Mouse (Mus musculus): ENCODE measurements around the gene Ston2.

Ston2 gene

DNA sequence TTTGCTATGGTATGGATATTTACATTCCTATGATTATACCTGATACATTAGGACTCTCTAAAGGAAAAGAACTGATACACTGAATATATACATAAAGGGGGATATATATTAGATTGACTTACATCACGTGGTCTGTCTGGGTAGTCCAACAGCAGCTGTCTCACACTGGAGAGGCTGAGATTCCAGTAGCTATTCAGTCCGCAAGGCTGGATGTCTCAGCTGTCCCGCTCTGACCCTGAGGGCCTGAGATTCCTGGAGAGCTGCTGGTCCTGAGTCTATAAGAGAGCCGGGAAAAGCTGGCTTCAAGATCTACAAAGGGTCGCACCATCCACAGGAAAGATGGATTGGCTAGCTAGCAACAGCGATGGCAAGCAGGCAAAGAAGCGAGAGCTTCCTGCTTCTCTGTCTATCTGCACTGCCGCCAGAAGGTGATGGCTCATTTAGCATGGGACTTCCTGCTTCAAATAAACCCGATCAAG lies at the start of gene Ston2:
Ston2 (minus strand) TSS at position 429 of the 479 bp plus-strand sequence.
- no peak for DNase-seq (ENCODE audit: low read depth, low spot score)

DNA sequence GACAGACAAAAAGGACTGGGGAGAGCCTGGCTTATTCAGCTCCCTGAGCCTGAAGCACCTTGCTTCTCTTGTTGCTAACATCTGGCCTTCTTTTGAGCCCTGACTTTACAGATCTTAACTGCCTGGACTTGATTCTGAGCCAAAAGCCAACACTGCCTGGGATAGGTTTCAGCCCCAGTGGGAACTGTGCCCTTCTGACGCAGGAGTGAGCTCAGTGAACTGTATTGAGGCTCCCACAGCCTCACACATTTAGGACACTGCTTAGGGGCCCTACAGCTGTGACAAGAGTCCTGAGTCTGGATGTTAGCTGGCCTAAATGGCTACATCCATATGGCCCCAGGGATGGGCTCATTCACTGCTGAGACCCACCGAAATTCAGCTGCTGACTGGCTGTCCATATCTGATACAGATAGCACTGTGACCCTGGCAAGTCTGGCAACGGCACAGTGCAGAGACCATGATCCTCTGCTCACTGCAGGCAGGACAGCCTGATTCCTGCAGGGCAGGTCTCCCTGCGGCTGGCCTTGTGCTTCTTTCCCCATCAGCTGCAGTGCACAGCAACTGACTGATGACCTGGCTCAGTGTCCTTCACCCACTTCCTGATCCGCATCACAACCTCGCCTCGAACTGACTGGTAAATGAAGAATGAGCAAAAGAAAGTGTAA lies 49.3 kb upstream of the Ston2 start:
- DNase-seq (ENCODE audit: low read depth, low spot score), result no peak

DNA sequence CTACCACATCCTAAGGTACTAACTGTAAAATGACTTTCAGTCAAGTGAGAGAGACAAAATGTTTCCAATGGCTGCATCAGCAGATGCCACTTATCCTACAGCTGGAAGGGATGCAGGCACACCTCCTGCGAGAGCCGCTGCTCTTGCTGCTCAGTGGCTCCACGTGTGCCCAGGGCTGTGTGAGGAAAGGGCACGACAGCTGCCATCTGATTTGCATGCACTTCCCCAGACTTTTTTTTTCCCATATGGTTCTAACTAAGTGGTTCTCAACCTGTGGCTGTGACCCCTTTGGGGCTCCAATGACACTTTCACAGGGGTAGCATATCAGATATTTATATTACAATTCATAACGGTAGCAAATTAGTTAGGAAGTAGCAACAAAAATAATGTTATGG lies 45.7 kb upstream of the Ston2 start:
- DNase-seq (ENCODE audit: low read depth, low spot score), result no peak

DNA sequence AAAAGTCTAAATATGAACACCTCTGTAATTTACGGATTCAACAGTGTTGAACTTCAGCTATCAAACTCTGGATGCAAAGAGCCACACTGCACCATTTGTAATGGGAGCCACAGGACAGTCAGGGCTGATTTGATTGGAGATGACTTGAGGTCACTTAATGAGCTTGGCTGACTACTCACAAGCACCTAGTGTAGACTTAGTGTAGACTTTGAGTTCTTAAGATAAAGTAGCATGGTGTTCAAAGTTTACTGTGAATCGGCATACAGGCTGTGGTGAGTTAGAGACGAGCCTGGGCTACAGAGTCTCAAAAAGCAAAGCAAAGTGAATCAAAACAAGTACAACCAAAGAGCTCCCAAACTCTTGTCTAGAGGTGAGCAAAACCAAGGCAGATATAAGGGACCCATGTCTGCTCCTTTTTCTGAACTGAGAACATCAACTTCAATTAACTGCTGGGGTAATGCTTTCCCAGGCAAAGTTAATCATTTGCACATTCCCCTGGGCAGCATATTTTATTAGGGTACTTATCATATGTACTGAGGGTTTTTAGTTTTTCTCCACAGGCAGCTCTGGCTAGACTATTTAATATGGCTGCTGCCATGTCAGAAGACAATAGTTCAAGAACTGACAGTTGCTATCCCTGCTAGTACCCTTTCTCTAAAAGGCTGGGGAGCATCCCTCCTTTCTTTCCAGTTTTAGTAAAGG lies 45.2 kb upstream of the Ston2 start:
- DNase-seq (ENCODE audit: low read depth, low spot score), result no peak

DNA sequence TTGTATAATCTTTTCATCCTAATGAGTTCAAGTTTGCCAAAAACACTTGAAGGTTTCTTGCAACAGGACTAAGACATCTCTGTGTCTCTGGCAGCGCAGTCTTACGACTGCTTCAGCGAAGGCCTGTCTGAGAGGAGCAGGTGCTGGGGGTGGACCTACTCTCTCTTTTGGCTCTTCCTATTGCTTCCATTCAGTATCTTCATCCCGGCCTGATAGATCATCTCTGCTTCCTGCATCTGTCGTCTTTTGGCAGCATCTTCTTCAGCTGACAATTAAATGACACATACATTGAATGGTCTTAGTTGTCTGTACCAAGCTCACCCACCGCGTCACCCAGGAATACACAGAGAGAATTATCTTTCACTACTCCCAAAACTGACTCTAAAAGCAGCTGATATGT lies 43.2 kb upstream of the Ston2 start:
- no peak for DNase-seq (ENCODE audit: low read depth, low spot score)

DNA sequence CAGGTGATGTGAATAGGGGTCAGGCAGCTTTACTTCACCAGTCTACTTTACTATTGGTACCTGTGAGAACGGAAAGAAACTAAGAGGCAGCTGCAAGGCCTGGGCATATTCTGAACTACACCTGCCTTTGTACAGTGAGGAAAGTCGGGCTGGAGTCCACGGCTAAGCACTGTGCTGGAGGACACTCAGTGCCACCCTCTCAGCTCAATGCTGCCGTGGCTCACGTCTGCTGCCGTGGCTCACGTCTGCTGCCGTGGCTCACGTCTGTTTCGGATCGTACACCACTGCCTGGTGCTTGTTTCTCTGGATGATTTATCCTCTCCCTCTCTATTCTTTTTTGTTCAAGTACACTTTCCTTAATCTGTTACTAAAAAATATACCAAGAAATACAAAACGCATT lies 32.3 kb upstream of the Ston2 start:
- DNase-seq (ENCODE audit: low read depth, low spot score), result no peak

DNA sequence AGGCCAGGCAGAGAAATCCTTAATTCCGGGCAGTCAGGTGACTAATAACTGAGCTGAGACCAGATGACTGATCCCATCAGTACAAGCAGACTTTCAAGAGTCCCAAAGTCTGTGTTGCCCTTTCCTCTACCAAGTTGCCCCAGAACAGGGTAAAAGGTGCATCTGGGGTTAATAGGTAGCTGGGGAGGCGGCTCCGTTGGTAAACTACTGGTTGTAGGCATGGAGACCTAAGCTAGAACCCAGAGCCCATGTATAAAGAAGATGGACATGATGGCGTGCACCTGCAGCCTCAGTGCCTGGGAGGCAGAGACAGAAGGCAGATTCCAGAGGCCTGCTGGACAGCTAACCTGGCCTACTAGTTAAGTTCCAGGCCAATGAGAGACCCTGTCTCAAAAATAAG lies 30.5 kb upstream of the Ston2 start:
- no peak for DNase-seq (ENCODE audit: low read depth, low spot score)

DNA sequence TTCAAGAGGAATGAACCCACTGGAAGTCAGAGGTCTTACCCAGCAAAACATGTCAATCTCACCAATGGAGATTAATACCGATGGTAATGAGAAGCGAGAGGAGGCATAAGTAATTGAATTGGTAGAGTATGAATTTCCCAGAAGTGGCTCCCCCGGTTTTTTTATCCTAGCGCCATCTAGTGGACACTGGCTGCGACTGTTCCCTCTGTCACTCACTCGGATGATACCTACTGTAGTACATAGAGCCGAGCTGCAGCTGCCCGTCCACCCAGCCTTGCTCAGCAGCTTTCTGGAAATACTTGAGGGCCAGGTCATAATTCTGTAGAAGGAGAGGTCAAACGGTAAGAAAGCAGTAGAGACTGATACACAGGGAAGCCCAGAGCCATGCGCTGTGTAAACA lies 27.8 kb upstream of the Ston2 start:
- DNase-seq (ENCODE audit: low read depth, low spot score), result peak; percentile 17

DNA sequence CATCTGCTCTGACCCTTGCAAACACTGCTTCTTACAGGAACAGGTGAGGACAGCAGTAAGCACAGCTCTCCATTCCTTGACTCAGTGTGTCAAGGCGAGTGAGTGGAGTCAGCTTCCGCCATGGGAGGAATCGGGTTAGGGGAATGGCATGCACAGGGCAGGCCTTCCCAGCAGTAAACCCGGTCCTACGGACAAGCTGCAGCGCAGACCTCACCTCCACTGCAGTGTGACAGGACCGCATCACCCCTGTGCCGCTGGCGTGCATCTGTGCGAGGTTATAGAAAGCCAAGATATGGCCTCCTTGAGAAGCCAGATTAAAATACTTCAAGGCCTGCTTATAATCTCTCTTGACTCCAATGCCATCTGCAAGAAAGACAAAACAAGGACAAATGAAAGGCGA lies 27.4 kb upstream of the Ston2 start:
- DNase-seq (ENCODE audit: low read depth, low spot score), result no peak

DNA sequence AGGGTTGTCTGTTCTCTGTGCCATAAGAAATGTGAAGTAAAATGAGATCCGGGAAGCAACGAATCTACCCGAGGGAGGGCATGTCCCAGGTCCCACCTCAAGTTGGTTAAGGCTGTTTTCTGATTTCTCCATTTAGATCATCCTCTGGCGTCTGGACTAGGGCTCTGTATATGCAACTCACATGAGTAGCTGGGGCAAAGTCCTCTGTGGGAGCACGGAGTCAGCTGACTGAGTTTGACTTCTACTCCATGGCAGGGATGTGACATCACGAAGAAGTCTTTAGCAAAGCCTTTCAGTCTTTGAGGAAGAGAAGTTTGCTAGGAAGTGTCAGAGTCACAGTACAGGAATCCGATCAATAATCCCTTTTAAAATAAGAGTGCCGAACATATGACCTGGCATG lies 20.7 kb upstream of the Ston2 start:
- DNase-seq (ENCODE audit: low read depth, low spot score), result no peak

DNA sequence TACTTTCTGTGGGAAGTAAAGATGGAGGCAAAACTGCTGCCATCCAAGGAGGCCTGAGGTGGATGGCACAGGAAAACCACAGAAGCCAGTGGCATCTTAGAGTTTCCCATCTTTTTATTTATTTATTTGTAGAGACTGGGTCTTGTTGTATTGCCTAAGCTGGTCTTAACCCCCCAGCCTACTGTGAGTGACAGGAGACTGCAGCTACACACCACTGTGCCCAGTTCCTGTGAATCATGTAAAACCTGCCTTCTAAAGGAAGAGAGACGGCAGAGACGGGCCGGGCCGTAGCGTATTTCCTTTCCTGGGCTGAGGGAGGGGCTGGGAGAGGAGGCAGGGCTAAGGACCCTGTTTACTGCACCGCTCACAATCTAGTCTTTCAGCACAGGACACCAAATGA lies 19.6 kb upstream of the Ston2 start:
- DNase-seq (ENCODE audit: low read depth, low spot score), result no peak

DNA sequence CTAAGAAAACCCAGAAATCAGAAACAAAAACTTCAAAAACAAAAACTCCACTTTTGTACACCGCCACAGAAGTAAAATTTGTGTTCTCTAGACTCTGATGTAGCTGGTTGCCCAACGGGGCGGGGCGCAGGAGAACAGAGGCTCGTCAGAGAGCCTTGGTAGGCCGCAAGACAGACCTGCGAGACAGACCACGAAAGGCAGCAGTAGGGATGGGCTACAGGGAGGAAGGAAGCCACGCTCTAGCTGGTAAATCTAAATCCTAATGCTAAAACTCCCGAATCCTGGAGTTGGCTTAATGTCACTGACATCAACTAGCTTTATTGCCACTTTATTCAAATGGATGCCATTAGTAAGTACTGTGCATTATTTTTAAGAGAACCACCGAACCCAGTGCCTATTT lies 18.9 kb upstream of the Ston2 start:
- DNase-seq (ENCODE audit: low read depth, low spot score), result no peak

DNA sequence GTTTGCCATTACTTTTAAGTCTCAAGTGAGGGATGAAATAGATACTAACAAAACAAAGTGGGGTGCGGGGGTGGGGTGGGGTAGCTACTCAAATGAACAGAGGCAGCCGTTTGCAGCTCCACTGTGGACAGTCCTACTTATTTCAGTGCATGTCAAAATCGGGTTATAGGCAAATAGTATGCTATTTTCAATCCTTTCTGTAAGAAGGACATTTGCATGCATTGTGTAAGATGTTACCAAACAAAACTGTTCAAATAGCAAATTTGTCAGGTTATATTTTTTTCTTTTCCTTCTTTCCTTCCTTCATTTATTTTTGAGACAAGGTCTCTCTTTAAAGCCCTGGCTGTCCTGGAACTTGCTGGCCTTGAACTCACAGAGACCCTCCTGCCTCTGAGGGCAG lies 16.1 kb upstream of the Ston2 start:
- DNase-seq (ENCODE audit: low read depth, low spot score), result no peak

DNA sequence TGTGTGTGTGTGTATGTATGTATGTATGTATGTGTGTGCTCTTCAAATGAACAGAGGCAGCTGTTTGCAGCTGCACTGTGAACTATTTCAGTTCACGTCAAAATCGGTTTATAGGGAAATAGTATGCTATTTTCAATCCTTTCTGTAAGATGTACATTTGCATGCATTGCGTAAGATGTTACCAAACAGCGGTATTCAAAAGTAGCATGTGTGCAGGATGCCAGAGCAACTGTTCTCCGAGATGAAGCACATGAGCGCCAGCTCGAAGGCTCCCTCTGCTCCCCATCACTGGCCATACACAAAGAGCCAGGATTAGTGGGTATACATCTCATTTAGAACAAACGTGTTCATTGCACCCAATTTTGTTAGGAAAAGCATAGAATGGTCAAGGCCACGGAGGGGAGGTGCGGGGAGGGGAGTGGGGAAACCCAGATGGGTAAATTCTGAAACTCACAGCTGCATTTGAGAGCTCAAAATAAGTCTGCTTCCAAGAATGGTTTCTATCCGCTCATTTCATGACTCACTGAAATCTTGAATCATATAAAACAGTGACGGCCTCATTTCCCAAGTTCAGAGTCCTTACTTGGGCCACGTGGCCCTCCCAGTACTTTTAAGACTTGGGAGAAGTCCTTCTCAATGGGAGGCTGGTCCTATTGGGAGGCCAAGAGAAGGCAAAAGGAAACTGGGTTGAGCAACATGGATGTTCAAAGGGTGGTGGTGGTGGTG lies 15.2 kb upstream of the Ston2 start:
- DNase-seq (ENCODE audit: low read depth, low spot score), result peak; percentile 59

DNA sequence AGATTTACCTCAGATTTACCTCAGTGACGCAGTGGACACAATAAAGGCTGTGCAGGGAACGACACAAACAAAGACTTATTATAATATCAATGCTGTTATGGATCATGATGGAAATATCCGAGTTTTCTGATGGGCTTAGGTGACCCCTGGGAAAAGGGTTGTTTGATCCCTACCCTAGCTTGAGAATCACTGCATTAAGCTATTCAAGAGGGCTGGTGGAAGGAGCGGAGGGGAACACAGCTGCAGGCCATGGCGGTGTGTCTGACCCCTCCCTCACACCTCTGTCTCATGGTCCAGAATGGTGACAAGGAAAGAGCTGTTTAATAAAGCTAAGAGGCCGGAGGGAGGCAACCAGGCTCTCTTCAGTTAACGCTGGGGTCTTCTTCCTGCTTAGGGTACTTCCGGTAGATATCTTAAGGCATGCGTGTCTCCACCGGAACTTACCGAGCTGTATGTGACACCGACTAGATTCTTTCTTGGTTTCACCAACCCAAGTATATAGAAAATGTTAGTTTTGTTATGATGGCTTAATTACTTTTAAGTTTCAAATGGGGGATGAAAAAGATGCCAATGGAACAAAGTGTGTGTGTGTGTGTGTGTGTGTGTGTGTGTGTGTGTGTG lies 14.5 kb upstream of the Ston2 start:
- no peak for DNase-seq (ENCODE audit: low read depth, low spot score)

DNA sequence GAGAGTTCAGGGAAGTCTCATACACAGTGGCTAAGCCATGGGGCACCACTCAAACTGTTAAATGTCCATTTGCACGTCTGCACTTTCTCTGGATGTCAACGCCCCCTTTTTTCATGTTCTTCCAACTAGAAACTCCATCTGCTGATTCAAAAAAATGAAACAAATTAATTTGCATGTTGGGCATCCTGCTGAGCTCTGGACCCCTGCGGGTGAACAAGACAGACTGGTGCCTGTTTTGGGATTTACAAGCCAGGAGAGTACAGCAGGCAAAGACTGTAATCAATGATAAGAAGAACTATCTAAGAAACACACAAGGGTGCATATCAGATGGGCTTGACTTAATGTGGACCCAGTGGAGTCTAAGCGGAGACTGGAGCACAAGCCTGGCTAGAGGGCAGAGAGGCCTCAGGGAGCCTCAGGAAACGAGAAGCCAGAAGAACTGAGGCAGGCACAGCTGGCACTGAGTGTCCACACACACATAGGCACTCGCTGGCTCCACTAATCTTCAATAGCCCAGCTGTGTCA lies 12.7 kb upstream of the Ston2 start:
- no peak for DNase-seq (ENCODE audit: low read depth, low spot score)

DNA sequence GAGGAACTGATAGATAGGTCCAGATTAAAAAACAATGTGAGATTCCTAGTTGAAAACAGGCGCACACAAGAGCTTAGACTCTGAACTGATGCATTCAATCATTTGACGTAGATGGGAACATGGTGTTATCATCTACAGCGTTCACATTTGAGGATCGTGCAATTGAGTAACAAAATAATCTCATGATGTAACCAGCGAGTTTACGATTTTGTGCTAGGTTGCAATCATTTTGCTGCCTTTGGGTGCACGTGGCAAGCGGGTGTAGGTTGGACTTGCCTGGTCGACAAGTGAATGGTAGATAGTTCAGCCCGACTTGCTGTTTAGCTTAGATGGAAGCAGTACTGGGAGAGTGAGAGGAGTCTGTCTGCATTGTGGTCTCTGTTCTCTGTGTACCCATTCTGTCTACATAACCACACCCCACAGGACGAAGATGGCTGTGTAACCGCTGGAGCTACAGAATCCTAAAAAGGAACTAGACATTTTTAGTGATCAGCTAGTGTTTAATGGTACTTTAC lies 11.7 kb upstream of the Ston2 start:
- DNase-seq (ENCODE audit: low read depth, low spot score), result no peak

DNA sequence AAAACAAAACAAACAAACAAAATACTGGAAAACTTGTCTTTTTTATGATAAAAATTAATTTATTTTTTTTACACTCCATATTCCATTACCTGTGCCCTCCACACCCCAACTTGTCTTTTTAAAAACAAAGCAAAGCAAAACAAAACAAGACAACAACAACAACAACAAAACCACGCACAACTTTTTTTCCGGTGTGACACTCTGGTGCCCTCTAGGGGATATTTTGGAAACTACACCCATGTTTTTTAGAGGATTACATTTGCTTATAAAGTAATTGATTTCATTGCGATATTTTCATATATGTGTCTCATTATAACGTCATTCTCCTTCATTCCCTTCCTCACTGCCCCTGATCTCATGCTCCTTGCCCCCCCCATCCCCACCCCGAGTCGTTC lies 11.2 kb upstream of the Ston2 start:
- no peak for DNase-seq (ENCODE audit: low read depth, low spot score)

DNA sequence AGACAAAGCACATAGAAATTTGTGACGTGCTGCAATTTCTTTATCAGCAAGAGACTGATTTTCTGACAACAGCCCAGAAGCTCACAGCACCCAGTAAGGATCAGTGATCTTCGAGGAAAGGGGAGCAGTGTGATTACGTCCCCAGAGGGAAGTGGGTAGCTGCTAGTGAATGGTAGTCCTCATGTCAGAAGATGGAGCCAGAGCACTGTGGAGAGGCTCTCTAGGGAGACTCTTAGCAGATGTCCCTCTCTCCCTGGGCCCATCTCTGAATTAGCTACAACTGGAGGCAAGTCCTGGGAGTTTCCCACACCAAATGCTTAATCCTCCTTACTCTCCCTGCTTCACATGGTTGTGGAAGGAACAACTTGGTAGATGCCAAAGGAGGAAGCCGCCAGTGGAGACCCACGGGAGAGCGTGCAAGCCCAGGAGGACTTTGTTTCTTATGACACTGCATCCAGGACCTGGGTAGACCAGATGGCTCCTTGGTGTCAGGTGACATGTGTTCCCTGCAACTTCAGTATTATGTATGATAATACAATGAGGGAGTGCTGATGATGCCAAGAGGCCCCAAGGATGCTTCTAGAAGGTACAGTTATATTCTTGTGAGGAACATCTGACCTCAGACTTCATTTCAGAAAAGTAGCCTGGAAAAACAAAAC lies 10.7 kb upstream of the Ston2 start:
- DNase-seq (ENCODE audit: low read depth, low spot score), result no peak

DNA sequence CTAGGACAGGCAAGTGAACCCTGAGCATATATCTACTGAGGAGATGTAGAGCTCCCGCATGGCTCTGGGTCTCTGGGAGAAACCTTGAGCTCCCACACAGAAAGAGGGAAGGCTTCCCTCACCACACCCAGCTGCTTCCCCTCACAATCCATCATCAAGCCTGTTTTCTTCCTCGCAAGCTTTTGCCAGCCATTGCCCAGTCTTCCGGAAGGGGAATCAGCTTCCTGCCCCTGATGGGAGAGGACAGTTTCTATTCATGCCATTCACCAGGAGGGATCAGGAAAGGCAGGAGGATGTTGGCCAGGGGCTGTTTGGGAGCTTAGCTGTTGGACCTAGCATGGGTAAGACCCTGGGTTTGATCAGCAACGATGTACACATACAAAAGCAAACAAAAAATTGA lies 8.6 kb upstream of the Ston2 start:
- no peak for DNase-seq (ENCODE audit: low read depth, low spot score)

DNA sequence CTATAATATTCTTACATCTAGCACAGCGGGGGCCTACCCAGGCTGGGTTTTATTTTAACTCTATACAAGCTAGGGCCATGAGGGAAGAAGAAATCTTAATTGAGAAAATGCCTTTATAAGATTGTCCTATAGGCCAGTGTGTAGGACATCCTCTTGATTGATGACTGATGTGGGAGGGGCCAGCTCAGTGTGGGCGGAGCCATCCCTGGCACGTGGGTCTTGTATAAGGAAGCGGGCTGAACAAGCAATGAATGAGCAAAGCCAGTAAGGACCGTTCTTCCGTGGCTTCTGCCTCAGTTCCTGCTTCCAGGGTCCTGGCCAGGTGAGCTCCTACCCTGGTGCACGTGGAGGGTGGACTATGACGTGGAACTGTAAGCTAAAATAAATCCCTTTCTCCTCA lies 5.1 kb upstream of the Ston2 start:
- no peak for DNase-seq (ENCODE audit: low read depth, low spot score)

Measured in telencephalon, adult 2 months (tissue).